Mouse (Mus musculus): ENCODE results near the gene Ifitm10. TPM values are rescaled to one million over a fixed set of nuclear protein-coding genes. Genes with fewer than 3 reads are reported as not detected.
A peak's percentile ranks its signal among the peaks of the same experiment; 100 is the strongest.
"Not testable (repeated sequence)": the region's sequence is repeated elsewhere in the genome, so short reads cannot be mapped to it uniquely, and the experiment has no call there.

The Ifitm10 gene
- polyA plus RNA-seq, 1 experiment from 2014 or later: 12.5 TPM

DNA sequence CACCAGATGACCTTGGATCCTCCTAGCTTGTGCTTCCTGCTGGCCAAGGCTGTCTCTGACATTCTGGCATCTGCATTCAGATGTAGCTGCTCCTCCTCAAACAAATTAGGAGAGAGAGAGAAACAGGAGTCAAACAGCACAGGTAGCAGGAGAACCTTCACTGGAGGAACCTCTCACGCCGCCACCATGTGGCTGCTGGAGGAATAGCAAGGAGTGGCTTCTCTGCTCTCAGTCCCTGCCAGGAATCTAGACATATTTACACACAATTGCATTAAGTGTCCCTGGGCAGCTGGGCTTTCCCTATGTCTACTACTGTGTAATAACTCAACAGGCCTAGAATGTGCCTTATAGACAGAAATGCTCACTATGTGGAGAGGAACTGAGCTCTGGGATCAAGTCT lies 79.7 kb downstream of the Ifitm10 start:
- H3K27me3 ChIP-seq (ENCODE audit: insufficient read depth, poor library complexity, severe bottlenecking); H3K4me3 ChIP-seq; DNase-seq (ENCODE audit: low spot score); H3K27ac ChIP-seq; H3K9me3 ChIP-seq; H3K36me3 ChIP-seq: not testable (repeated sequence)
- H3K4me1 ChIP-seq: peaks cover 28% of the 10 kb centered on the region
- 6% methylated on average over 2 of the region's 2 CpGs for WGBS

GRCm38 (mm10) chr7:142285910-142286612 lies 87.5 kb downstream of the Ifitm10 start:
- H3K27ac ChIP-seq; H3K36me3 ChIP-seq; H3K4me3 ChIP-seq; H3K27me3 ChIP-seq (ENCODE audit: insufficient read depth, poor library complexity, severe bottlenecking); H3K9me3 ChIP-seq; DNase-seq (ENCODE audit: low spot score): not testable (repeated sequence)
- H3K4me1 ChIP-seq: peaks cover 27% of the 10 kb centered on the region
- 46% methylated on average over 9 of the region's 9 CpGs for whole genome bisulfite sequencing

DNA sequence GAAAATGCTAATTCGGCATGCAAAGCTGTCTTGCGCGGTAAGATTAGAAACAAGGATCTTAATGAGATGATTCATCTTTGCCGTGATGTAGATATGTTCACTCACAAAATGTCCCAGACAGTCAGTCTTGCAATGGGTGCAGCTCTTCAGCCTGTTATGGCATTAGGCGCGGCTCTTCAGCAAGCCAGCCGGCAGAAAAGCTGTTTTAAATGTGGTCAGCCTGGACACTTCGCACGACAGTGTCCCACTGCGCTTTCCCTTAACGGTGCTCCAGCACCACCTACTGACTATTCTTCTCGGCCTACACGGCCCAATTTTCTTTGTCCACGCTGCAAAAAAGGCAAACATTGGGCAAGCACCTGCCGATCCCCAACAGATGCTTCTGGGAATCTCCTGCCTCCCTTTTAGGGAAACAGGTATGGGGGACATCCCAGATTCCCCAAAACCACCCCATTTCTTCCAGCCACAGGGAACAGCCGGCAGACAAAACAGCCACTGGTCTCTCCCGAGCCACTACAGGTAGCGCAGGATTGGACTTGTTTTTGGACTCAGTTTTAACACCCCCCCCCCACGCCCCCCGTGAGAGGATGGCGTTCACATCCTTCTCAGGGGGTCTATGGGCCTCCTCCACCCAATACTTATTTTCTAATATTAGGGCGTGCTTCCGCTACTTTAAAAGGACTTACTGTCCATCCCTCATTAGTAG lies 88.3 kb downstream of the Ifitm10 start:
- 0 out of 2 replicates have a peak, but pooled peaks cover 4% of the 10 kb centered on the region for H3K36me3 ChIP-seq
- peak overlapping the region; percentile 74 for H3K4me3 ChIP-seq
- no peaks in the 10 kb centered on the region for H3K9me3 ChIP-seq
- WGBS: 25% methylated on average over 23 of the region's 23 CpGs
- peak; percentile 83 for DNase-seq (ENCODE audit: low spot score)
- peaks cover 5% of the 10 kb centered on the region; the same call in 1 of the 2 replicates for H3K27me3 ChIP-seq (ENCODE audit: insufficient read depth, poor library complexity, severe bottlenecking)
- peak overlapping the region; percentile 90 for H3K27ac ChIP-seq
- peaks cover 28% of the 10 kb centered on the region for H3K4me1 ChIP-seq

GRCm38 (mm10) chr7:142284615-142285080 lies 88.9 kb downstream of the Ifitm10 start:
- Histone ChIP-seq H3K9me3 (no peaks in the 10 kb centered on the region), H3K27ac (peak overlapping the region; percentile 90), H3K4me3 (peak overlapping the region; percentile 74), H3K4me1 (peaks cover 35% of the 10 kb centered on the region), H3K27me3 (ENCODE audit: insufficient read depth, poor library complexity, severe bottlenecking) (peaks cover 10% of the 10 kb centered on the region; the same call in 1 of the 2 replicates), H3K36me3 (no peaks in the 10 kb centered on the region)
- DNase-seq (ENCODE audit: low spot score): peak; percentile 94
- WGBS: under 1% methylated on average over 19 of the region's 19 CpGs

- H3K36me3 ChIP-seq: no peaks in the 10 kb centered on the region
- peaks cover 10% of the 10 kb centered on the region; the same call in 1 of the 2 replicates for H3K27me3 ChIP-seq (ENCODE audit: insufficient read depth, poor library complexity, severe bottlenecking)
- WGBS: under 1% methylated on average over 38 of the region's 38 CpGs
- H3K4me3 ChIP-seq: peak overlapping the region; percentile 74
- H3K9me3 ChIP-seq: no peaks in the 10 kb centered on the region
- H3K4me1 ChIP-seq: peaks cover 37% of the 10 kb centered on the region
- peak; percentile 85 for DNase-seq (ENCODE audit: low spot score)
- H3K27ac ChIP-seq: peak overlapping the region; percentile 90
Measured at GRCm38 (mm10) chr7:142284023-142284591, 89.4 kb downstream of the Ifitm10 start.

- not testable (repeated sequence) for DNase-seq (ENCODE audit: low spot score)
Measured at GRCm38 (mm10) chr7:142282847-142283246, 90.7 kb downstream of the Ifitm10 start.

DNA sequence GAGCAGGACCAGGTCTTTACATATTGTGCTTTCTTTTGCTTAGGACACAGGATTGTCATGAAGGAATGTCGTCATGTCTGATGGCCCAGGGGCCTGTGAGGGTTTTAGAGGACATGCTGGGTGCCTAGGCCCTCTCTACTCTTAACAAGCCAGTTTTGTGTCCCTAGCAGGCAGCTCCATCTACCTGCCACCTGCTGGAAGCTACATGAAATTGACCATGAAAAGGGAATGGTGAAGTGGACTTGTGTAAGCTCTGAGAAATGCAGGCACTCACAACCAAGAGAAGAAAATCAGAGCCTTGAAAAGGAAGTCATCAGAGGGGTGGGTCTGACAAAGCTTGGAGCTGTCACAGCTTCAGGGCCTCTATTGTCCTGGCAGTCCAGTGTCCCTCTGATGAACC lies 94.3 kb downstream of the Ifitm10 start:
- H3K9me3 ChIP-seq; H3K4me3 ChIP-seq; H3K27ac ChIP-seq; H3K36me3 ChIP-seq; DNase-seq (ENCODE audit: low spot score); H3K27me3 ChIP-seq (ENCODE audit: insufficient read depth, poor library complexity, severe bottlenecking): not testable (repeated sequence)
- peaks cover 33% of the 10 kb centered on the region for H3K4me1 ChIP-seq
- WGBS: 54% methylated on average over 1 of the region's 1 CpGs

More at GRCm38 (mm10) chr7:142282847-142283246, 90.7 kb downstream of the Ifitm10 start:
- Histone ChIP-seq H3K4me1 (peaks cover 37% of the 10 kb centered on the region), H3K27ac (peak overlapping the region; percentile 76; the same call in 1 of the 2 replicates), H3K4me3 (peak overlapping the region; percentile 74)
- H3K36me3 ChIP-seq; H3K9me3 ChIP-seq; H3K27me3 ChIP-seq (ENCODE audit: insufficient read depth, poor library complexity, severe bottlenecking): not testable (repeated sequence)
- 2% methylated on average over 2 of the region's 2 CpGs for WGBS

GRCm38 (mm10) chr7:142278183-142278582 lies 95.4 kb downstream of the Ifitm10 start:
- not testable (repeated sequence) for H3K27me3 ChIP-seq (ENCODE audit: insufficient read depth, poor library complexity, severe bottlenecking); H3K9me3 ChIP-seq; H3K27ac ChIP-seq; H3K36me3 ChIP-seq; H3K4me3 ChIP-seq
- WGBS: 1% methylated on average over 3 of the region's 3 CpGs
- peaks cover 38% of the 10 kb centered on the region for H3K4me1 ChIP-seq
- DNase-seq (ENCODE audit: low spot score): peak; percentile 81

Other genes with a start within 250 kb of the Ifitm10 start
- not detected in 2 replicates for gene Gm39115, start 237.7 kb downstream of the Ifitm10 start, polyA plus RNA-seq (2016; fragmentation: Nextera tagmentation; extraction: Ambion mirVana)
- not detected in 2 replicates for gene Gm45337, start 229.1 kb downstream of the Ifitm10 start, polyA plus RNA-seq (2016; fragmentation: Nextera tagmentation; extraction: Ambion mirVana)
- not detected in 2 replicates for gene Gm29735, start 216.6 kb downstream of the Ifitm10 start, polyA plus RNA-seq (2016; fragmentation: Nextera tagmentation; extraction: Ambion mirVana)
- gene Gm4553, start 208.0 kb downstream of the Ifitm10 start, polyA plus RNA-seq (2016; fragmentation: Nextera tagmentation; extraction: Ambion mirVana): not detected in 2 replicates
- gene Krtap5-2, start 197.7 kb downstream of the Ifitm10 start, polyA plus RNA-seq (2016; fragmentation: Nextera tagmentation; extraction: Ambion mirVana): not detected in 2 replicates
- not detected in 2 replicates for gene Gm10153, start 183.4 kb downstream of the Ifitm10 start, polyA plus RNA-seq (2016; fragmentation: Nextera tagmentation; extraction: Ambion mirVana)
- gene Krtap5-3, start 172.4 kb downstream of the Ifitm10 start, polyA plus RNA-seq (2016; fragmentation: Nextera tagmentation; extraction: Ambion mirVana): not detected in 2 replicates
- not detected in 2 replicates for gene Gm7579, start 161.9 kb downstream of the Ifitm10 start, polyA plus RNA-seq (2016; fragmentation: Nextera tagmentation; extraction: Ambion mirVana)
- gene Krtap5-5, start 143.8 kb downstream of the Ifitm10 start, polyA plus RNA-seq (2016; fragmentation: Nextera tagmentation; extraction: Ambion mirVana): not detected in 2 replicates
- gene Gm40460, start 132.7 kb downstream of the Ifitm10 start, polyA plus RNA-seq (2016; fragmentation: Nextera tagmentation; extraction: Ambion mirVana): not detected in 2 replicates
- not detected in 2 replicates for gene Gm2431, start 115.4 kb downstream of the Ifitm10 start, polyA plus RNA-seq (2016; fragmentation: Nextera tagmentation; extraction: Ambion mirVana)
- not detected in 2 replicates for gene Gm4559, start 99.4 kb downstream of the Ifitm10 start, polyA plus RNA-seq (2016; fragmentation: Nextera tagmentation; extraction: Ambion mirVana)
- gene Krtap5-1, start 76.6 kb downstream of the Ifitm10 start, polyA plus RNA-seq (2016; fragmentation: Nextera tagmentation; extraction: Ambion mirVana): not detected in 2 replicates
- gene Krtap5-4, start 70.2 kb downstream of the Ifitm10 start, polyA plus RNA-seq (2016; fragmentation: Nextera tagmentation; extraction: Ambion mirVana): 0.34 TPM in 1 of 2 replicates, not detected in the other
- gene Gm49369, start 8.9 kb upstream of the Ifitm10 start, polyA plus RNA-seq (2016; fragmentation: Nextera tagmentation; extraction: Ambion mirVana): 0.55 and 0.92 TPM in 2 replicates
- 293 and 402 TPM in 2 replicates for gene Ctsd, start 14.3 kb upstream of the Ifitm10 start, polyA plus RNA-seq (2016; fragmentation: Nextera tagmentation; extraction: Ambion mirVana)
- gene Syt8, start 61.1 kb upstream of the Ifitm10 start, polyA plus RNA-seq (2016; fragmentation: Nextera tagmentation; extraction: Ambion mirVana): 0.38 and 1.3 TPM in 2 replicates
- gene Tnni2, start 68.1 kb upstream of the Ifitm10 start, polyA plus RNA-seq (2016; fragmentation: Nextera tagmentation; extraction: Ambion mirVana): 51.9 and 56.4 TPM in 2 replicates
- gene Lsp1, start 87.1 kb upstream of the Ifitm10 start, polyA plus RNA-seq (2016; fragmentation: Nextera tagmentation; extraction: Ambion mirVana): 32.0 and 36.9 TPM in 2 replicates
- 9.5 and 10.4 TPM in 2 replicates for gene Tnnt3, start 125.1 kb upstream of the Ifitm10 start, polyA plus RNA-seq (2016; fragmentation: Nextera tagmentation; extraction: Ambion mirVana)
- 17.1 and 25.1 TPM in 2 replicates for gene Mrpl23, start 158.9 kb upstream of the Ifitm10 start, polyA plus RNA-seq (2016; fragmentation: Nextera tagmentation; extraction: Ambion mirVana)